Mouse (Mus musculus): ENCODE measurements around the gene Zmiz1. TPM values are rescaled to one million over a fixed set of nuclear protein-coding genes. Genes with fewer than 3 reads are reported as not detected.

Gene Zmiz1
- total RNA-seq, 2 experiments from 2014 or later: 40.2 to 49.9 TPM

DNA sequence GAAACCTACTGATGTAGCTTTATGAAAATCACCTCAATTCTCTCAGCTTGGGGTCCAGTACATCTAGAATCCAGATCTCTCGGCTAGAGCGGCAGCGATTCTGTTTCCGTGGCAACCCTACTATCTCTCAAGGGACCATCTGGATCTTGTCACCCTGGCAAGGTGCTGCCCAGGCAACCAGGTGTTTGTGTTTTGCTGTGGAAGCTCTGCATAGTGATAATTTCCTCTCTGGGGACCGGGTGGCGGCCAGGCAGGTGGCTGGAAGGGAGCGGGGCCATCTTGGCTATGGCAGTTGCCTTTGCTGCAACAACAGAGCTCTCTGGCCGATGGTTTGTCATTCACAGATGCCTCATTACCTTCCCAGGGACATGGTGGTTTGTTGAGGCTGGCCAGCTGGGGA is 134.9 kb downstream of the Zmiz1 start:
- intact Hi-C loops (cut with DNase I): no loop called here
- no peak for DNase-seq (ENCODE audit: low spot score)

DNA sequence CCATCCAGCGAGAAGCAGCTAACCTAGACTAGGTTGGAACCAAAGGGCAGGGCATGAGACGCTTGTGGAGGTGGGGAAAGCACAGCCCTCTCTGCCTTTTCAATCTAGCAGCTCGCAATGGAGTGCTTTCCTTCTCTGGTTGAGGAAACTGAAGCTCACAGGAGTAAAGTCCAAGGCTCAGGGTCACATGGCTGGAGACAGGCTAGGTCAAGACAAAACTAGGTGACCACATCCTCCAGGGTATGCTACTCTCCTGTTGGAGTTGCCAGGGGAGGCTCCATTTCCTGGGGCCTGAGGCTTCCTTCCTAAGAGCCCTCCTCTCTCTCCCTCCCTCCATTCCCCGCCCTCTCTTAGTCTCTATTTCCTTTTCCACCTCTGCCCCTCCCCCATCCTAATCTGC is 135.6 kb downstream of the Zmiz1 start:
- intact Hi-C loops (cut with DNase I): no loop called here
- DNase-seq (ENCODE audit: low spot score): no peak

DNA sequence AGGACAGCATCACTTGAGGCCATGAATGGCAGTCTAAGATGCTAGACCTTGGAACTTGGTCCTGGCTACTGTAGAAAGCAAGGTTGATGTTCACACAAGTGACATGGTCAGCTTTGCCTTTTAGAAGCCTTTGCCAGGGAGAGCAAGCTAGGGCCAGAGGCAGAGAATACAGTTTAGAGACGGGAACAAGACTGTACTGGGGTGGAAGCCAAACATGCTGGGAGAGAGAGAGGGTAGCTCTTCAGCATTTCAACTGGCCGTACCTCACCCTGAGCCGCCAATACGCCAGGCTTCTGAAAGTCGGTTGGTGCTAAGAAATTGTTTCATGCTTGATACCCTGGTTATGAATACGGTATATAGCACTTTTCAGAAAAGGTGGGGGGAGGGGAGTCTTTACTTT is 140.0 kb downstream of the Zmiz1 start:
- intact Hi-C loops (cut with DNase I): no loop called here
- DNase-seq (ENCODE audit: low spot score): no peak

DNA sequence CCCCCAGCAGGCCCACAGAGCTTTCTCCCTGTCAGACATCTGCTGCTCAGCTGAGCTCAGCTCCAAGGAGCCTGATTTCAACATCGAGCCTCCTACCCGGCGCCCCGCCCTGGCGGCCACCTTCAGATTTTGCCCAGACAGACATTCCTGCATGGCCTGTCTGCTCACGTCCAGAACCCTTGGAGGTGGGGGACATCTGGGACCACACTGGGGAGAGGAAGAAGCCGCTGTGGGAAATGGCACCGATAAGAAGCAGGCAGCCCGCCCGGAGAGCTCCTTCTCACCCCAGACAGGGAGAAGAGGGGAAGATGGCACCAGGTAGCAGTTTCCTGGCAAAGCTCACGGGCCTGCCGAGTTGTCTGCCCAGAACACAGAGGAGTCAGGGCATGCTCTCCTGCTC is 140.9 kb downstream of the Zmiz1 start:
- DNase-seq (ENCODE audit: low spot score): no peak
- intact Hi-C loops (cut with DNase I): no loop called here

DNA sequence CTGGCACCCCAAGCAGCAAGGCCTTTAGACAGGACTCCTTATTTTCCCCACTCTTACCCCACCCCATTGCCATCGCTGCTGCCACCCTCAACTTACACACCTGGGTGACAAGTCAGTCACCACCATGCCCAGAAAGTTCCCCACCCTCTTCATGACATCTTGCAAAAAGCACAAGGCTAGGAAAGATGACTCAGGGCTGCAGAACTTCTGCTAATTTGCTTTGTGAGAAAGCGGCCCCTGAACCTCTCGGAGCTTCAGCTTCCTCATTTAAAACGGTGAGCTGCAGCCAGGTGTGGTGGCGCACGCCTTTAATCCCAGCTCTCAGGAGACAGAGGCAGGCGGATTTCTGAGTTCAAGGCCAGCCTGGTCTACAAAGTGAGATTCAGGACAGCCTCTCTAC is 141.4 kb downstream of the Zmiz1 start:
- no peak for DNase-seq (ENCODE audit: low spot score)
- intact Hi-C loops (cut with DNase I): no loop called here

DNA sequence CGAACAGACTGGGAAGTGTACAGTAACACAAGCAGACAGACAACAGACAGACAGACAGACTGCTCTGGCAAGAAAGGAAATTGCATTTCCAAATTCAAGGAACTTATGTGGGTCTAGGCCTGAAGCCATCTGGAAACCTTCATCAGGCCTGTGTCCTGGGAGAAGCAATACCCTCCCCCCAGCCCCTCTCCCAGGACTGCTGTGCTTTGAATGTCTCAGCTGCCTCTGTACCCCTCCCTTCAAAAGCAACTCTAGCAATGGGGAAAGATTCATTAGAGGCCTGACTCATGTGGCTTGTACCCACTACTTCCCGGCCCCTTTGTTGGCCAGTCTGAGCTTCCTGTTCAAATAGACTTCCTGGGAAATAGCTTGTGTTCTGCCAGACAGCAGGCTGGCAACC is 142.0 kb downstream of the Zmiz1 start:
- intact Hi-C loops (cut with DNase I): no loop called here
- DNase-seq (ENCODE audit: low spot score): no peak

DNA sequence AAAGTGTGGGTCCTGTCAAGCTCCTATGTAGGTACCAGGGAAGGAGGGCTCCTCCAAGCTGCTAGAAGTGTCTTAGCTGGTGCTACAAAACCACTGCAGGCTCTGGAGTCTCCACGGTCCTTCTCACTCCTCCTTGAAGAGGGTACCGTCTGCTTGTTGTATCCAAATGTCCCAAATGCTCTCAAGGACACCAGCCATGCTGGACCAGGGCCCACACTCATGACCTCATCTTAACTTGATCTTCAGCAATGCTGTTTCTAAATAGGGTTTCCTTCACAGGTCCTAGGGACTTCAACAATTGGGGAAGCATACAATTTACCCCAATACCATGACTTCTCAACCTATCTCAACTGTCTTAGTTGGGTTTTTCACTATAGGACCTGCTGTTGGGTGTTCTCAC is 143.0 kb downstream of the Zmiz1 start:
- no peak for DNase-seq (ENCODE audit: low spot score)
- intact Hi-C loops (cut with DNase I): no loop called here

DNA sequence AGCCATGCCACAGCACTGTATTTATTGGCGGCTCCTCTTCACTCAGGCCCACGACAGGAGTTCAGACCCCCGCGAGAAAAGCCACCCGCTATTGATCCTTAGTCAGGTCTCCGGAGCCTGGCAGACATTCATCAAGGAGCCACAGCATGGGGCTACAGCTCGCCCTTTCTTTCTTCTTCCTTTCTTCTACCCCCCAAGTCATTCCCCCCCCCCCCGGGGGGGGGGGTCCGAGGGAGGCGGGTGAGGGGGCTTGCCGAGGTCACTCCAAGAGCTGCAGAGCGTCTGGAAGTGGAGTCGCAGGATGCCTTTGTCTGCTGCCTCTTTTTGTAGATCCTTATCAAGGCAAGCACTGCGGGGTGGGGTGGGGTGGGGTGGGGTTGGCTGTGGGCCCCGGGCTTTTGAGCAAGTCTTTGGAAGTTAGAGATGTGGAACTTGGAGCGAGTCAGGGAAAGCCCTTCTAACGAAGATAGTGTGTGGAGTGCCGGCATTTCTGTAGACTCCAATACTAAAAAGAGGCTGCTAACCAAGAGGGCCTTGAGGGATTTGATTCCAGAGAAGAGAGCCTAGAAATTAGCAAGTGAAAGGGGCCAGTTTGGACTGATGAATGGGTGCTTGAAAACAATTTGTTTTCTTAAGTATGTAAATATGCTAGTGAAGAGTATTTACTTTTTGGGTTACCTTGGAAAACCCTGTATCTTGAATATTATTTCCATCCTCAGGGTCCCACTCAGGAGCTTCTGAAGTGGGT is 145.6 kb downstream of the Zmiz1 start:
- DNase-seq (ENCODE audit: low spot score): no peak
- intact Hi-C loops (cut with DNase I): loop anchor here (2.0 kb wide), 1 partner anchor 16 kb away; no protein-coding TSS in a partner anchor

DNA sequence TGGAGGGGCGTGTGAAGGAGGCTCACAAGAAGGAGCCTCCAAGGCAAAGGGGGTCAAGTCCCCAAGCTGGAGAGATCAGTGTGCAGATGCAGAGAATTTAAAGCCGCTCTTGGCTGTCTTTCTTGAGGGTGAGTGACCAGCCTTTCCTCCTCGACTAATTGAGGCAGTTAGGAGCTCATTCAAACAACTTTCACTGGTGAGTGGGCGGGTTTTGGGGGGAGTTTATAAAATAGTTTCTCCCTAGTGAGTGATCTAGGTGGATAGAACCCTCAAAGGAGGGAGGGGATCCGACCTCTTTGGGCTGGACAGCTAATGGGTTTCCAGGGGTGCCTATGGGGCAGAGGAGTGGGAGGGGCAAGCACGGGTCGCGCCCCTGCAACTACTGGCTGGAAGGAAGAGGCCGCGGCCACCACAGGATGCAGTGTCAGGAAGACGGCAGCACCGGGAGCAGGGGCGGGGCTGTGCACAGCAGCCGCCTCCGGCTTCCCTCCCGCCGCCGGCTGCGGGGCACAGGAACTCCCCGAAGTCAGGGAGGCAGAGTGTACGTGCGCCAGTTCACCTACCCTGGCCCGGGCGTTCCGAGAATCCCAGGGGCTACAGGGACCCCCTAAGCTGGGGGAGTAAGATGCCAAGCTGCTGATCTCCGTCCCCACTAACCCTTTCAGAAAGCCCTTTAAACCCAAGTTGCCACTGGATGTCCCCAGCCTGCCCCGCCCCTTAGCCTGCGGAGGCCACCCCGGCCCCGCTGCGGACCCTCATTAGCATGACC is 147.6 kb downstream of the Zmiz1 start:
- peak; percentile 66 for DNase-seq (ENCODE audit: low spot score)
- intact Hi-C loops (cut with DNase I): no loop called here

DNA sequence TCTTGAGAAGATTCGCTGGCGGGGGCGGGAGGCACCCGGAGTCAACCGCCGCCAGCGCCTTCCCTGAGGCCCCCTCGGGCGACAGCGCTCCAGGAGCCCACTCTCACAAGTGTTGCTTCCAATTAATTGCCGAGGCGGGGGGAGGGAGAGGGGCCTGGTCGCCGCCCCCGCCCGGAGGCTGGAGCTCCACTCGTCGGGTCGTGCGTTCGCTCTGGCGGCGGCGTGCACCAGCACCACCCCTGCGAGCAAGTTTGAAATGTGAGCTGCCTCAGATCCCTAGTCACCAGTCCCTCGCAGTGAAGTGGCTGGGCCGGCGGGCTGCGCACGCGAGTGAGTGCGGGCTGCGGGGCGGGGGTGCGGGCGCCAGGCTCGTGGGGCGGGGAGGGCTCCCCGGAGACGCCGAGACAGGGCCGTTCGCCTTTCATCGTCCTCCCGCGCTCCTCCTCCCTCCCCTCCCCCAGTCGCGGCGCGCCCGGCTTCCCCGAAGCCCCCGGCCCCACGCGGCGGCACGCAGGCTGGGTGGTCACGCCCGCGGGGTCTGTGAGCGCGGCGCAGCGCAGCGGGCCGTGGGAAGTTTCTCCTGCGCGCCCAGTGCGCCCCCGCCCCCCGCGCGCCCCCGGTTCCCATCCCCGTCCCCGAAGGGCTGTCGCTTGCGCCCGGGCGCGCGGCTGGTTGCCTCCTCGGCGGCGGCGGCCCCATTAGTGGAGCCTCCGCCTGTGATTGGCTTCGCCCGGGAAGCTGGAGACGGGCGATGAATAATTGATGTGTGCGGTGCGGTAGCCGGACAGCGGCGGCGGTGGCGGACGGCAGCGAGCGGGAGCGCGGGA is 148.4 kb downstream of the Zmiz1 start:
- intact Hi-C loops (cut with DNase I): no loop called here
- no peak for DNase-seq (ENCODE audit: low spot score)

DNA sequence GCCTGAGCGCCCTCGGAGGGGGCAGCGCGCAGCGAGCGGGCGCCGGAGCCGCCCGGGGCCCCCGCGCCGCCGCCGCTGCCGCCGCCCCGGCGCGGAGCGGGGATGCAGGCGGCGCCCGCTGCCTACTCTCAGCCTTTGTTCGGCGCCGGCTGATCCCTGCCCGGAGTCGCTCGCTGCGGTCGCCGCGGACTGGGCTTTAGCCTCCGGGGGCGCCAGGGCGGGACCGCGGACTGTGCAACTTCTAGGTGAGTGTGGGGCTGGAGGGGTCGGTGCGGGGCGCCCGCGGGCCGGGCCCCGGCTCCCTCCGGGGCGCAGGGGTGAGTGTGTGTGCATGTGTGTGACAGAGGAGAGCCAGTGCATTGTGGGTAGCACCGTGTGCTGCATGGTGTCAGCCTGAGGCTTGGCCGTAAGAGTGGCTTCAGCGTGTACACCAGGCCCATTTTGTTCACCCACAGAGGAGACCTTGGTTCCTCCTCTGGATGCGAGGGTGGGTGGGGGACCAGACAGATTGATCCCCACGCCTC is 149.0 kb downstream of the Zmiz1 start:
- no peak for DNase-seq (ENCODE audit: low spot score)
- intact Hi-C loops (cut with DNase I): loop anchor here (2.0 kb wide), 1 partner anchor 17 kb away; no protein-coding TSS in a partner anchor

DNA sequence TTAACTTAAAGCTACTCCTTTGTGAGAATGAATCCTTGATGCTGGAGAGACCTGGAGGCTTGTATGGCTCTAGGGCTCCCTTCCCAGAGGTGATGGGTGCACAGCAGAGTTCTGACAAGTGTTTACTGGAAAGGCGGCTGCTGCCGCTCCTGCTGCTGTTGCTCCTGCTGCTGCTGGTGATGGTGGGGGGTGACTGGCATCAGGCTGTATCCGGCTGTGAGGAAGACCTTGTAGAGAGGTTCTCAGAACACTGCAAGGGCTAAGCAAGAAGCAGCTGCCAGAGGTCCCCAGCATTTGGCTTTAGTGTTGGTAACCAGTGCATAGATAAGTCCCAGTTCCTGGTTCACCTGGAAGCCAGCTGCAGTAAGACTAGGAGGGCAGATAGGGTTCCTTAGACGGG is 149.6 kb downstream of the Zmiz1 start:
- DNase-seq (ENCODE audit: low spot score): no peak
- intact Hi-C loops (cut with DNase I): loop anchor here (2.0 kb wide), 1 partner anchor 16 kb away; no protein-coding TSS in a partner anchor

DNA sequence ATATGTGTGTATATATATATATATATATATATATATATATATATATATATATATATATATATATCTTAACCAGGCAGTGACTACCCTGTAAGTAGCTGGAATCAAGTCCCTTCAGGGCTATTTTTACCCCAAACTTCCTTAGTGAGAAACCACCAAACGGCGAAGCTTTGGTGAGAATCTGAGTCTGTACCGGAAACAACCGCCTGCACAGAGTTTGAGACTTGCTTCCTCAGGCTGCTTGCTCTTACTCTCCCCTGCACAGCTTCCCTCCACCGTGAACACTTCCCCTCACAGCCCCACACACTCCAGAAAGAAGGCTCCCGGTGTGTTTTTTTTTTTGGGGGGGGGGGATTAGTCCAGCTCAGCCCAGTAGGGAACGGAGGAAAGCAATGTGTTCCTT is 150.4 kb downstream of the Zmiz1 start:
- no peak for DNase-seq (ENCODE audit: low spot score)
- intact Hi-C loops (cut with DNase I): loop anchor here (2.0 kb wide), 1 partner anchor 15 kb away; no protein-coding TSS in a partner anchor

DNA sequence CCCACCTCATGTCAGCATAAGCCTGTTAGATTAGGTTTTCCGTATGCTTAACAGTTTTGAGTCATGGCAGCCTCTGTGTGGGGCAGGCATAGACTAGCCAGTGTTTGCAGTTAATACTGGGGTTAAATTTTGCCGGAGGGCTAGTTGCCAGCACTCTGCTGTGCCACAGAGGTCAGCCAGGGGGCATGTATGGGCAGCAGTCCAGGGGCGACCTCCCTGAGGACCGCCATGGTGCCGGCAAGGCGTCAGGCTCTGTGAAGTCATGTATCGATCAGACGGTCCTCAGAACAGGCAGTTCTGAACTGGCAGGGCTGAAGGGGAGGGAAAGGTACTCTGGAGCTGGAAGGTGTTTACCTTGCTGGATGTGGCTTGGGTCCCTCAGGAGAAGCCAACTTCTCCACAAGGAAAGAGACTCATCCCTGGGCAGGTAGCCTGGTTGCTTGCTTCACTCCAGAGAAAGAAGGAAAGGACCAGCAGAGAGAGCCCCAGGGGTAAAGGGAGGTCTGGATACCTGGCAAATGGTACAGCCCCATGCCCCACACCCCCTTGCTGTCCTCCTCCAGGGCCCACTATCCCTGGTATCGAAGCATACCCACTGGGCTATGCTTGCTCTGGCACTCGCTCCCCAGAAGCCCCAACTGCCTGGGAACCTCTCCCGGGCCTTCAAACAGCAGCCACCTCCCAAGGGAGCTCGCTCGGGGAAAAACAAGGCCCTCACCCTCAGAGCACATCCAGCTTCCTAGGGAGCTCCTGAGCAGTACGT is 151.6 kb downstream of the Zmiz1 start:
- DNase-seq (ENCODE audit: low spot score): no peak
- intact Hi-C loops (cut with DNase I): loop anchor here (5.0 kb wide), 1 partner anchor 37 kb away; no protein-coding TSS in a partner anchor

DNA sequence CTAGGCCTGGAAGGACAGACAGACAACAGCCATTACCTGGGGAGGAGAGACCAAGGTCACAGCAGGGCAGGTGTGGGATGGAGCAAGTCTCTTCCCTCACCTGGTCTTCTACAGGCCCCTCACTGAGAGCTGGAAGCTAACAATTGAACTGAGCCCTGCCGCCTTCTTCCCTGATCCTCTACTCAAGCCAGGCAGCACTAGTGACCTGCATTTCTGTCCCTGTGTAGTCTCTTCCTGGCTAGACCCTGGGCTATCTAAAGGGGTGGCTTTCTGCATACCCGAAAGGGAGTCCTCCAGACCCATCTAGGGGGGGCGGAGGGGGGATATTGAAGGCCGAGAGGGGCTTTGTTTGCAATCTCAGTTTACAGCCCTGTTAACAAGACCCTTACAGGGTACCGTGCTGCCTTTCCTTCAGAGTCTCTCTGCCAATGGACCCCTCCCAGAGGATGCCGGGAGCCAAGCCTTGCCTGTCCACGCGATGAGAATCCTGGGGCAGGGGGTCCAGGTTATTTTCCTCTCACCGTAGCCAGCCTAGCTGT is 152.2 kb downstream of the Zmiz1 start:
- no peak for DNase-seq (ENCODE audit: low spot score)
- intact Hi-C loops (cut with DNase I): loop anchor here (5.0 kb wide), 1 partner anchor 36 kb away; no protein-coding TSS in a partner anchor

DNA sequence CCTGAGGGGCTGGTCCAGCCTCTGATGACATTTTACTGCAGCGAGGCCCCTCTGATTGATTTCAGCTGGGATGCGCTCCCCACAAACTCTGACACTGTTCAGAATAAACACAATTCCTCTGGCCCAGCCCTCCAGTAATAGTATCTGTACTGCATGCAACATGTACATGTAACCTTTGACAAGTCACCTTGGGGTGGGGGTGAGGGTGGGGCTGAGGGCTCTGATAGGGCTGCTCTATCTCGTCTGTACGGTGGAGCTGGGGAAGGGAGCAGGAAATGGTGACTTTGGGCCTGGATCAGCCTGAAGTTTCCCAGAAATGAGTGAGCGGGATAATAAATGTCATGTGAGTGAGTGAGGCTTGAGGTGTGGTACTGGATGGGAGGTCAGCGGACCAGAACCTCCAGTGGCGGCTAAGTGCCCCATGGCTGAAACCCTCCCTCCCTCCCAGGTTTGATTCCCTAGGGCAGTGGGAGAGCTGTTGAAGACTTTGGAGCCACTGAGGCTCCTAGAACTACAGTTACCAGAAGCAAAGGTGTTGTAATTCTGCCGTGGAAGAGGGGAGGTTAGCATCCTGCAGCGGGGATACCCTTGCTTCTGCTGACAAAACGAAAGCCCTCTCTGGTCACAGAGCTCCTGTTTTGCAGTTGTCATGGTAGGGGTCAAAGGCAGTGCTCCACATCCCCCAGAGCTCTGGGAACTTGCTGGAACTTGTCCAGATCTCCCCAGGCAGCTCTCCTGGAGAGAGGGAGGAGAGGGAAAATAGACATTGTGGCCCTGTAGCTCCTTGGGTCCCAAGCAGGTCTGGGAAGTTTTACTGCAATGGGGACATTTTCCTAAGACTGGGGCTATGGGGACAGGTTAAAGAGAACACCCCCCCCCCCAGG is 153.1 kb downstream of the Zmiz1 start:
- DNase-seq (ENCODE audit: low spot score): no peak
- intact Hi-C loops (cut with DNase I): loop anchor here (5.0 kb wide), 1 partner anchor 35 kb away; no protein-coding TSS in a partner anchor

DNA sequence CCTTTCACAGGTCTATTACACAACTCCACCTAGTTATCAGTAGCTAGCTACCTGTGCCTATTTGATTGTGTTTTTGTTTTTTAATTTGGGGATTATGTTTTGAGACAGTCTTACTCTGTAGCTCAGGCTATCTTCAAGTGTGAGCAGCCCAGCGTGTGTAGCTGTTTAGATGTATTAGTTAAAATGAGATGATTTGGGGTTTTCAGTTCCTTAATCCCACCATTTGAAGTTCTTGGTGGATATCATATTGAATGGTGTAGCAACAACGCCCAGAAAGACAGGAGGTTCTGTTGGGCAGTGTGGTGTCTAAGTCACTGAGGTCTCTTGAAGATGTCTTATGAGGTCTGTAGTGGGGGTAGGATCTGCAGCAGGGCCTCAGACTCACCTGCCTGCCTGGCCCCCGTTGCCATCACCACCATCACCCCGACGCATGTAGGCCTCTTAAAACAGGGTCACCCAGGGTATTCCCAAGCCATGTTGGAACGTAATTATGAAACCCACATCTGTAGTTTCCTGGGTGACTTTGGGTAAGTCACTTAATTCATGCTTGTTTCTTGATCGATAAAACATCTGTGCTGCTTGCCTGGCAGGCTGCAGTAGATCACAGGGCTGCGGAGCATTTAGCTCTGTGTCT is 155.1 kb downstream of the Zmiz1 start:
- no peak for DNase-seq (ENCODE audit: low spot score)
- intact Hi-C loops (cut with DNase I): loop anchor here (5.0 kb wide), 1 partner anchor 33 kb away; no protein-coding TSS in a partner anchor

Measured in heart, postnatal 25 days (tissue).